In genomic region chr12:111469507-111469906, GRCm38 (mm10) we compare ENCODE assay signal across 10 mouse cellular contexts. TPM values are rescaled to one million over a fixed set of nuclear protein-coding genes. Genes with fewer than 3 reads are reported as not detected.
A peak's percentile ranks its signal among the peaks of the same experiment; 100 is the strongest.
DNase-seq lines count a peak whose midpoint lies in the region; ATAC-seq and TF ChIP-seq lines count a peak whose summit lies in the region.
"Had no signal": no experiment of that assay in that cellular context is flagged by ENCODE, and none has a peak within 500 bp of the region (broad histone marks: within the 10 kb centered on the region; RNA-seq: fewer than 3 reads in every experiment).

No protein-coding gene starts in this region.

- no peak overlapping the region for H3K4me3 ChIP-seq in midbrain, embryonic 10.5 days
- no peak overlapping the region for H3K4me3 ChIP-seq in midbrain, embryonic 16.5 days (ENCODE audit: low read depth, low read length)
- H3K4me3 ChIP-seq in intestine, postnatal 0 days (ENCODE audit: low read depth, low read length), result no peak overlapping the region
- no peak overlapping the region for H3K4me3 ChIP-seq in limb, embryonic 10.5 days
- H3K4me3 ChIP-seq: embryonic facial prominence, embryonic 13.5 days; myocyte had no signal

- peak; percentile 74 for DNase-seq in midbrain, embryonic 10.5 days (ENCODE audit: low spot score)
- peak; percentile 70 for DNase-seq in c-Kit-positive CD71-positive TER-119-positive erythroid progenitor cells, embryonic 14.5 days (ENCODE audit: low spot score)
- DNase-seq in forelimb bud, embryonic 11.5 days (ENCODE audit: low read depth, low spot score), result peak; percentile 80
- peak; percentile 82 for DNase-seq in limb, embryonic 10.5 days (ENCODE audit: low spot score)
- peak; percentile 53 for DNase-seq in naive thymus-derived CD4-positive, alpha-beta T cell, adult 2 months (ENCODE audit: low read depth)
- DNase-seq in testis, postnatal 14 days (ENCODE audit: low spot score), result peak; percentile 61

- TF ChIP-seq CTCF in intestine, postnatal 0 days (IDR thresholded peaks at IDR 0.05; ENCODE audit: low read depth), result peak; percentile 90

- no peak overlapping the region for H3K27ac ChIP-seq in midbrain, embryonic 10.5 days (replicated peaks)
- no peak overlapping the region for H3K27ac ChIP-seq in midbrain, embryonic 16.5 days (ENCODE audit: low read length)
- no peak overlapping the region for H3K27ac ChIP-seq in intestine, postnatal 0 days (ENCODE audit: low read depth, low read length)
- H3K27ac ChIP-seq in limb, embryonic 10.5 days, result no peak overlapping the region
- H3K27ac ChIP-seq: embryonic facial prominence, embryonic 13.5 days had no signal

- H3K36me3 ChIP-seq in midbrain, embryonic 10.5 days, result no peaks in the 10 kb centered on the region
- H3K36me3 ChIP-seq in midbrain, embryonic 16.5 days (ENCODE audit: control insufficient read depth, insufficient read depth, low read length), result no peaks in the 10 kb centered on the region
- no peaks in the 10 kb centered on the region for H3K36me3 ChIP-seq in intestine, postnatal 0 days (ENCODE audit: control insufficient read depth, insufficient read depth)
- no peaks in the 10 kb centered on the region for H3K36me3 ChIP-seq in limb, embryonic 10.5 days
- H3K36me3 ChIP-seq: embryonic facial prominence, embryonic 13.5 days had no signal

- H3K4me1 ChIP-seq in midbrain, embryonic 10.5 days, result peaks cover 7% of the 10 kb centered on the region
- H3K4me1 ChIP-seq in midbrain, embryonic 16.5 days (ENCODE audit: control insufficient read depth, insufficient read depth, low read length), result no peaks in the 10 kb centered on the region
- no peaks in the 10 kb centered on the region for H3K4me1 ChIP-seq in intestine, postnatal 0 days (replicated peaks; ENCODE audit: control insufficient read depth, insufficient read depth, low read length)
- peaks cover under 1% of the 10 kb centered on the region; the same call in 1 of the 2 replicates for H3K4me1 ChIP-seq in limb, embryonic 10.5 days

- peaks cover 22% of the 10 kb centered on the region for H3K27me3 ChIP-seq in midbrain, embryonic 10.5 days (ENCODE audit: low read depth, poor library complexity, severe bottlenecking)
- no peaks in the 10 kb centered on the region for H3K27me3 ChIP-seq in midbrain, embryonic 16.5 days (ENCODE audit: control insufficient read depth, insufficient read depth, low read depth, low read length)
- peaks cover 10% of the 10 kb centered on the region; the same call in 1 of the 2 replicates for H3K27me3 ChIP-seq in intestine, postnatal 0 days (replicated peaks; ENCODE audit: control insufficient read depth, insufficient read depth, low read length)
- peaks cover 29% of the 10 kb centered on the region for H3K27me3 ChIP-seq in limb, embryonic 10.5 days (ENCODE audit: low read depth, poor library complexity, severe bottlenecking)

- no peak overlapping the region for H3K4me2 ChIP-seq in midbrain, embryonic 16.5 days (ENCODE audit: low read length)
- no peak overlapping the region for H3K4me2 ChIP-seq in intestine, postnatal 0 days (replicated peaks; ENCODE audit: low read depth)
- H3K4me2 ChIP-seq: embryonic facial prominence, embryonic 13.5 days had no signal

- no peak overlapping the region for H3K9ac ChIP-seq in midbrain, embryonic 16.5 days (ENCODE audit: low read depth, low read length)
- no peak overlapping the region for H3K9ac ChIP-seq in intestine, postnatal 0 days (ENCODE audit: low read depth, low read length)
- H3K9ac ChIP-seq: embryonic facial prominence, embryonic 13.5 days had no signal

- no peak for ATAC-seq in midbrain, embryonic 16.5 days
- ATAC-seq in intestine, postnatal 0 days, result no peak

- H3K9me3 ChIP-seq in midbrain, embryonic 10.5 days (replicated peaks), result no peaks in the 10 kb centered on the region
- H3K9me3 ChIP-seq in midbrain, embryonic 16.5 days (replicated peaks; ENCODE audit: control insufficient read depth, low read length, poor library complexity, severe bottlenecking), result no peaks in the 10 kb centered on the region
- H3K9me3 ChIP-seq in intestine, postnatal 0 days (ENCODE audit: control insufficient read depth), result no peaks in the 10 kb centered on the region
- H3K9me3 ChIP-seq in limb, embryonic 10.5 days (replicated peaks), result no peaks in the 10 kb centered on the region
- H3K9me3 ChIP-seq: embryonic facial prominence, embryonic 13.5 days had no signal

- WGBS in midbrain, embryonic 10.5 days, result 8% methylated on average over 8 of the region's 8 CpGs
- 5% methylated on average over 8 of the region's 8 CpGs for WGBS in midbrain, embryonic 16.5 days
- 11% methylated on average over 8 of the region's 8 CpGs for WGBS in intestine, postnatal 0 days
- 9% methylated on average over 8 of the region's 8 CpGs for WGBS in limb, embryonic 10.5 days

RNA-seq across cellular contexts. Expression of gene Gm266, which starts 16.1 kb away (rescaled TPM):
- 7.8 and 10.4 TPM in 2 replicates for polyA plus RNA-seq in midbrain, embryonic 10.5 days (2016; fragmentation: Nextera tagmentation; extraction: Ambion mirVana)
- 1.0 and 3.1 TPM in 2 replicates for polyA plus RNA-seq in midbrain, embryonic 16.5 days (2015; fragmentation: Nextera tagmentation; extraction: Ambion mirVana)
- polyA plus RNA-seq in intestine, postnatal 0 days (2015; fragmentation: Nextera tagmentation; extraction: Ambion mirVana), result 7.3 and 8.6 TPM in 2 replicates
- polyA plus RNA-seq in limb, embryonic 10.5 days (2016; fragmentation: Nextera tagmentation; extraction: Ambion mirVana), result 11.4 and 13.7 TPM in 2 replicates

RNA-seq across cellular contexts. Expression of gene Tnfaip2, which starts 27.2 kb away (rescaled TPM):
- 1.6 and 2.4 TPM in 2 replicates for polyA plus RNA-seq in midbrain, embryonic 10.5 days (2016; fragmentation: Nextera tagmentation; extraction: Ambion mirVana)
- 0.31 and 0.79 TPM in 2 replicates for polyA plus RNA-seq in midbrain, embryonic 16.5 days (2015; fragmentation: Nextera tagmentation; extraction: Ambion mirVana)
- 10.5 and 10.8 TPM in 2 replicates for polyA plus RNA-seq in intestine, postnatal 0 days (2015; fragmentation: Nextera tagmentation; extraction: Ambion mirVana)
- 4.3 and 6.0 TPM in 2 replicates for polyA plus RNA-seq in limb, embryonic 10.5 days (2016; fragmentation: Nextera tagmentation; extraction: Ambion mirVana)

RNA-seq across cellular contexts. Expression of gene Exoc3l4, which starts 52.7 kb away (rescaled TPM):
- polyA plus RNA-seq in midbrain, embryonic 10.5 days (2016; fragmentation: Nextera tagmentation; extraction: Ambion mirVana), result 3.7 and 4.3 TPM in 2 replicates
- 2.0 and 2.1 TPM in 2 replicates for polyA plus RNA-seq in midbrain, embryonic 16.5 days (2015; fragmentation: Nextera tagmentation; extraction: Ambion mirVana)
- 163 and 172 TPM in 2 replicates for polyA plus RNA-seq in intestine, postnatal 0 days (2015; fragmentation: Nextera tagmentation; extraction: Ambion mirVana)
- 5.1 and 6.5 TPM in 2 replicates for polyA plus RNA-seq in limb, embryonic 10.5 days (2016; fragmentation: Nextera tagmentation; extraction: Ambion mirVana)

Comparison
In these comparisons a context has a peak if more than half of its experiments do, and no peak if none do; other contexts are left out.
1. RNA of gene Exoc3l4, which starts 52.7 kb away (polyA plus RNA-seq): 163 to 172 TPM in intestine, postnatal 0 days; 5.1 to 6.5 TPM in limb, embryonic 10.5 days, 3.7 to 4.3 TPM in midbrain, embryonic 10.5 days and 2.0 to 2.1 TPM in midbrain, embryonic 16.5 days; every median in the first group is over 10 times any median in the second.
2. Peak in every context shown above with its lines, with median percentiles within 50 percentile points of each other: DNase-seq.